Mouse (Mus musculus) heart, postnatal 0 days (tissue): ENCODE results near the gene Myh4.

Experiments
- CTCF ChIP-seq: IDR thresholded peaks from 2 replicates; pipeline ENCODE4 v1.5.1; 2016; ENCODE audit warnings: antibody characterized with exemption, control low read depth, low read depth
- EP300 ChIP-seq: IDR thresholded peaks from 2 replicates; pipeline ENCODE4 v1.6.1; 2016; ENCODE audit warnings: antibody characterized with exemption, low read depth

DNA sequence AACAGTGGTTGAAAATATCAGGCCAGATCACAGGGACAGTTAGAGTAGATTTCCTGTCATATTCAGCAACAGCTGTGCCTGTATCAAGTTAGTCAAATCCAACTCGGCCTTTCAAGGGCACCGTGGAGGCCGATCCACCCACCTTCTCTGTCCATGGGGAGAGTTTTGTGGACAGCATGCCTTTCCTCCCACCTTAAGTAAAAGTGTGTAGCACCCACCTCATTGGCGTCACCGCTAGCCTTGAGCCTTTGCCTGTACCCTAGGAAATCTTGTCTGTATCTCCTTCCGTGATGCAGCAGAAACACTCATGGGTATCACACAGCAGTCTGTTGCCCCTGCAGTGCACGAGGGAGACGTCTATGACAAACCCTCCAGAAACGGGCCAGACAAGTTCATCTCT is 1.0 kb upstream of the Myh4 start:
- no peak for TF ChIP-seq CTCF
- TF ChIP-seq EP300, result no peak
